Mouse (Mus musculus) lung, embryonic 15.5 days (tissue): ENCODE results near the gene Cdk15. TPM values are rescaled to one million over a fixed set of nuclear protein-coding genes. Genes with fewer than 3 reads are reported as not detected.

Experiments used
- ATAC-seq: fragments of 200-750 bp; cut with Nextera tagmentation; 2 replicates; pipeline ENCODE4 v1.8.0; 2017; ENCODE audit warnings: moderate number of reproducible peaks, borderline replicate concordance; ENCODE audit not compliant: low FRiP score, low TSS enrichment; ENCODE audit errors: extremely low read depth
- H3K27ac ChIP-seq: fragments of 300-500 bp; sonication (generic); 2 replicates; pipeline ENCODE4 v1.5.1; 2015; ENCODE audit warnings: moderate library complexity, mild to moderate bottlenecking, inconsistent platforms
- H3K27me3 ChIP-seq: fragments of 300-500 bp; sonication (generic); 2 replicates; pipeline ENCODE4 v1.6.1; 2015; ENCODE audit warnings: inconsistent platforms
- H3K36me3 ChIP-seq: fragments of 300-500 bp; sonication (generic); 2 replicates; pipeline ENCODE4 v1.6.1; 2015; ENCODE audit warnings: inconsistent platforms
- H3K4me1 ChIP-seq: fragments of 300-500 bp; sonication (generic); 2 replicates; pipeline ENCODE4 v1.6.1; 2015; ENCODE audit warnings: inconsistent platforms
- H3K4me2 ChIP-seq: fragments of 300-500 bp; sonication (generic); 2 replicates; pipeline ENCODE4 v1.6.1; 2015; ENCODE audit warnings: inconsistent platforms, mild to moderate bottlenecking, moderate library complexity
- H3K4me3 ChIP-seq: fragments of 300-500 bp; sonication (generic); 2 replicates; pipeline ENCODE4 v1.5.1; 2015; ENCODE audit warnings: mild to moderate bottlenecking, inconsistent platforms
- H3K9ac ChIP-seq: fragments of 300-500 bp; sonication (generic); 2 replicates; pipeline ENCODE4 v1.6.1; 2015; ENCODE audit warnings: inconsistent platforms
- H3K9me3 ChIP-seq: fragments of 300-500 bp; sonication (generic); 2 replicates; pipeline ENCODE4 v1.6.1; 2016; ENCODE audit warnings: inconsistent platforms
- WGBS: fragments of 180-500 bp; shearing (Covaris S2); methylation state at CpG from one replicate; pipeline ENCODE4 v1.1.7; 2015; 5-methylcytosine and 5-hydroxymethylcytosine counted together
- polyA plus RNA-seq: library from polyadenylated mRNA; unstranded; fragments of >200 nt; fragmentation: Nextera tagmentation; extraction: Ambion mirVana; gene quantifications from 2 replicates; pipeline ENCODE4 v1.2.1, GENCODE M21; 2015

Gene Cdk15
- polyA plus RNA-seq, result 0.18 TPM in 1 of 2 replicates, not detected in the other

GRCm38 (mm10) chr1:59256751-59257231, at the start of gene Cdk15:
Gene Cdk15, plus strand, starts transcription at chr1:59256906.
- Histone ChIP-seq H3K27ac (no peak within 1 kb of the TSS), H3K4me3 (no peak within 1 kb of the TSS), H3K9ac (no peak within 1 kb of the TSS), H3K36me3 (no peaks in the 10 kb centered on the region), H3K9me3 (no peaks in the 10 kb centered on the region), H3K4me2 (no peak within 1 kb of the TSS), H3K27me3 (no peaks in the 10 kb centered on the region), H3K4me1 (0 out of 2 replicates have a peak, but pooled peaks cover 3% of the 10 kb centered on the region)
- 15% methylated on average over 13 of the region's 13 CpGs for WGBS
- peak; percentile 11; the same call in 1 of the 2 replicates for ATAC-seq

GRCm38 (mm10) chr1:59208331-59208730, 48.4 kb upstream of the Cdk15 start:
- 88% methylated on average over 1 of the region's 1 CpGs for WGBS
- Histone ChIP-seq H3K4me2 (no peak overlapping the region), H3K36me3 (0 out of 2 replicates have a peak, but pooled peaks cover 12% of the 10 kb centered on the region), H3K9ac (no peak overlapping the region), H3K27ac (no peak overlapping the region), H3K27me3 (no peaks in the 10 kb centered on the region), H3K4me1 (no peaks in the 10 kb centered on the region), H3K4me3 (no peak overlapping the region), H3K9me3 (no peaks in the 10 kb centered on the region)
- no peak for ATAC-seq

- 63% methylated on average over 4 of the region's 4 CpGs for WGBS
- no peak overlapping the region for H3K9ac ChIP-seq
- H3K27me3 ChIP-seq, result no peaks in the 10 kb centered on the region
- H3K4me1 ChIP-seq, result no peaks in the 10 kb centered on the region
- H3K27ac ChIP-seq, result no peak overlapping the region
- no peak overlapping the region for H3K4me3 ChIP-seq
- 0 out of 2 replicates have a peak, but pooled peaks cover 17% of the 10 kb centered on the region for H3K36me3 ChIP-seq
- H3K9me3 ChIP-seq, result no peaks in the 10 kb centered on the region
- no peak for ATAC-seq
- H3K4me2 ChIP-seq, result no peak overlapping the region
Observed at GRCm38 (mm10) chr1:59211651-59212050, 45.1 kb upstream of the Cdk15 start.

GRCm38 (mm10) chr1:59212076-59212779, 44.5 kb upstream of the Cdk15 start:
- 66% methylated on average over 5 of the region's 5 CpGs for WGBS
- no peak for ATAC-seq
- Histone ChIP-seq H3K9me3 (no peaks in the 10 kb centered on the region), H3K9ac (no peak overlapping the region), H3K36me3 (0 out of 2 replicates have a peak, but pooled peaks cover 19% of the 10 kb centered on the region), H3K4me1 (no peaks in the 10 kb centered on the region), H3K4me3 (no peak overlapping the region), H3K27ac (no peak overlapping the region), H3K27me3 (no peaks in the 10 kb centered on the region), H3K4me2 (no peak overlapping the region)

- H3K4me3 ChIP-seq, result no peak overlapping the region
- no peak overlapping the region for H3K27ac ChIP-seq
- H3K9me3 ChIP-seq, result no peaks in the 10 kb centered on the region
- H3K4me1 ChIP-seq, result no peaks in the 10 kb centered on the region
- no peak for ATAC-seq
- no peaks in the 10 kb centered on the region for H3K27me3 ChIP-seq
- 0 out of 2 replicates have a peak, but pooled peaks cover 21% of the 10 kb centered on the region for H3K36me3 ChIP-seq
- H3K9ac ChIP-seq, result no peak overlapping the region
- H3K4me2 ChIP-seq, result no peak overlapping the region
- no CpG with 5 or more reads among the region's 1 CpGs for WGBS
Observed at GRCm38 (mm10) chr1:59212951-59213350, 43.8 kb upstream of the Cdk15 start.

- Histone ChIP-seq H3K4me2 (no peak overlapping the region), H3K27ac (no peak overlapping the region), H3K9me3 (no peaks in the 10 kb centered on the region), H3K4me3 (no peak overlapping the region), H3K4me1 (no peaks in the 10 kb centered on the region), H3K36me3 (0 out of 2 replicates have a peak, but pooled peaks cover 13% of the 10 kb centered on the region), H3K27me3 (no peaks in the 10 kb centered on the region), H3K9ac (no peak overlapping the region)
- WGBS, result 82% methylated on average over 11 of the region's 11 CpGs
- ATAC-seq, result no peak
Observed at GRCm38 (mm10) chr1:59215446-59215845, 41.3 kb upstream of the Cdk15 start.

GRCm38 (mm10) chr1:59220371-59220770, 36.3 kb upstream of the Cdk15 start:
- Histone ChIP-seq H3K27me3 (no peaks in the 10 kb centered on the region), H3K36me3 (0 out of 2 replicates have a peak, but pooled peaks cover 6% of the 10 kb centered on the region), H3K4me1 (no peaks in the 10 kb centered on the region)

GRCm38 (mm10) chr1:59221591-59221990, 35.1 kb upstream of the Cdk15 start:
- Histone ChIP-seq H3K4me2 (no peak overlapping the region), H3K36me3 (0 out of 2 replicates have a peak, but pooled peaks cover 5% of the 10 kb centered on the region), H3K27me3 (no peaks in the 10 kb centered on the region), H3K27ac (no peak overlapping the region), H3K4me1 (no peaks in the 10 kb centered on the region), H3K9ac (no peak overlapping the region), H3K4me3 (no peak overlapping the region), H3K9me3 (no peaks in the 10 kb centered on the region)
- 66% methylated on average over 2 of the region's 2 CpGs for WGBS
- ATAC-seq, result no peak

More at GRCm38 (mm10) chr1:59220371-59220770, 36.3 kb upstream of the Cdk15 start:
- no peak for ATAC-seq
- H3K4me3 ChIP-seq, result no peak overlapping the region
- 77% methylated on average over 3 of the region's 3 CpGs for WGBS
- no peaks in the 10 kb centered on the region for H3K9me3 ChIP-seq
- no peak overlapping the region for H3K4me2 ChIP-seq
- no peak overlapping the region for H3K9ac ChIP-seq
- H3K27ac ChIP-seq, result no peak overlapping the region

- no peaks in the 10 kb centered on the region for H3K27me3 ChIP-seq
- no peak overlapping the region for H3K27ac ChIP-seq
- no peaks in the 10 kb centered on the region for H3K9me3 ChIP-seq
- no peak for ATAC-seq
- WGBS, result 84% methylated on average over 7 of the region's 7 CpGs
- H3K4me2 ChIP-seq, result no peak overlapping the region
- 0 out of 2 replicates have a peak, but pooled peaks cover 2% of the 10 kb centered on the region for H3K36me3 ChIP-seq
- no peak overlapping the region for H3K9ac ChIP-seq
- no peaks in the 10 kb centered on the region for H3K4me1 ChIP-seq
- no peak overlapping the region for H3K4me3 ChIP-seq
Observed at GRCm38 (mm10) chr1:59222101-59222825, 34.4 kb upstream of the Cdk15 start.

GRCm38 (mm10) chr1:59228552-59228951, 28.2 kb upstream of the Cdk15 start:
- Histone ChIP-seq H3K4me3 (no peak overlapping the region), H3K27me3 (no peaks in the 10 kb centered on the region), H3K9ac (no peak overlapping the region), H3K4me2 (no peak overlapping the region), H3K27ac (no peak overlapping the region), H3K4me1 (no peaks in the 10 kb centered on the region), H3K9me3 (no peaks in the 10 kb centered on the region), H3K36me3 (no peaks in the 10 kb centered on the region)
- WGBS, result 81% methylated on average over 7 of the region's 7 CpGs
- no peak for ATAC-seq

- Histone ChIP-seq H3K4me1 (no peaks in the 10 kb centered on the region), H3K9ac (no peak overlapping the region), H3K27me3 (no peaks in the 10 kb centered on the region), H3K4me2 (no peak overlapping the region), H3K4me3 (no peak overlapping the region), H3K27ac (no peak overlapping the region), H3K9me3 (no peaks in the 10 kb centered on the region), H3K36me3 (no peaks in the 10 kb centered on the region)
- ATAC-seq, result no peak
- WGBS, result 53% methylated on average over 4 of the region's 4 CpGs
Observed at GRCm38 (mm10) chr1:59229187-59229586, 27.5 kb upstream of the Cdk15 start.
